Mouse (Mus musculus): ENCODE data around the gene Adamts4. TPM values are rescaled to one million over a fixed set of nuclear protein-coding genes. Genes with fewer than 3 reads are reported as not detected.
"Not testable (repeated sequence)": the region's sequence is repeated elsewhere in the genome, so short reads cannot be mapped to it uniquely, and the experiment has no call there.

Gene Adamts4
- total RNA-seq, 1 experiment from 2014 or later: 0.25 TPM

GRCm38 (mm10) chr1:171282086-171282805, 32.0 kb downstream of the Adamts4 start:
- no peak for ATAC-seq (replicated peaks in 1 of 2; ENCODE audit: insufficient read depth in 1 of 2, low FRiP score in 2 of 2, low TSS enrichment in 1 of 2, low read depth in 1 of 2, poor library complexity in 2 of 2, severe bottlenecking in 2 of 2)

GRCm38 (mm10) chr1:171283188-171284160, 33.3 kb downstream of the Adamts4 start:
- no peak for ATAC-seq (replicated peaks in 1 of 2; ENCODE audit: insufficient read depth in 1 of 2, low FRiP score in 2 of 2, low TSS enrichment in 1 of 2, low read depth in 1 of 2, poor library complexity in 2 of 2, severe bottlenecking in 2 of 2)

- no peak for ATAC-seq (replicated peaks in 1 of 2; ENCODE audit: insufficient read depth in 1 of 2, low FRiP score in 2 of 2, low TSS enrichment in 1 of 2, low read depth in 1 of 2, poor library complexity in 2 of 2, severe bottlenecking in 2 of 2)
Measured at GRCm38 (mm10) chr1:171284491-171284890, 34.3 kb downstream of the Adamts4 start.

- ATAC-seq (replicated peaks in 1 of 2; ENCODE audit: insufficient read depth in 1 of 2, low FRiP score in 2 of 2, low TSS enrichment in 1 of 2, low read depth in 1 of 2, poor library complexity in 2 of 2, severe bottlenecking in 2 of 2): no peak
Measured at GRCm38 (mm10) chr1:171285096-171285892, 35.1 kb downstream of the Adamts4 start.

GRCm38 (mm10) chr1:171286517-171286916, 36.3 kb downstream of the Adamts4 start:
- no peak for ATAC-seq (replicated peaks in 1 of 2; ENCODE audit: insufficient read depth in 1 of 2, low FRiP score in 2 of 2, low TSS enrichment in 1 of 2, low read depth in 1 of 2, poor library complexity in 2 of 2, severe bottlenecking in 2 of 2)

GRCm38 (mm10) chr1:171287136-171288081, 37.2 kb downstream of the Adamts4 start, which contains the start of gene Usp21:
Gene Usp21 (minus strand): TSS chr1:171287991.
- ATAC-seq (replicated peaks in 1 of 2; ENCODE audit: insufficient read depth in 1 of 2, low FRiP score in 2 of 2, low TSS enrichment in 1 of 2, low read depth in 1 of 2, poor library complexity in 2 of 2, severe bottlenecking in 2 of 2): peak; percentile 94 to 98

GRCm38 (mm10) chr1:171288328-171288727, 38.1 kb downstream of the Adamts4 start:
- ATAC-seq (replicated peaks in 1 of 2; ENCODE audit: insufficient read depth in 1 of 2, low FRiP score in 2 of 2, low TSS enrichment in 1 of 2, low read depth in 1 of 2, poor library complexity in 2 of 2, severe bottlenecking in 2 of 2): no peak

- no peak for ATAC-seq (replicated peaks in 1 of 2; ENCODE audit: insufficient read depth in 1 of 2, low FRiP score in 2 of 2, low TSS enrichment in 1 of 2, low read depth in 1 of 2, poor library complexity in 2 of 2, severe bottlenecking in 2 of 2)
Measured at GRCm38 (mm10) chr1:171293351-171293750, 43.1 kb downstream of the Adamts4 start.

GRCm38 (mm10) chr1:171293906-171294297, 43.7 kb downstream of the Adamts4 start:
- no peak for ATAC-seq (replicated peaks in 1 of 2; ENCODE audit: insufficient read depth in 1 of 2, low FRiP score in 2 of 2, low TSS enrichment in 1 of 2, low read depth in 1 of 2, poor library complexity in 2 of 2, severe bottlenecking in 2 of 2)

GRCm38 (mm10) chr1:171294298-171295062, 44.3 kb downstream of the Adamts4 start, which contains the start of gene Ufc1:
Gene Ufc1 (minus strand): TSS chr1:171295024.
- peak; percentile 91 to 95 for ATAC-seq (replicated peaks in 1 of 2; ENCODE audit: insufficient read depth in 1 of 2, low FRiP score in 2 of 2, low TSS enrichment in 1 of 2, low read depth in 1 of 2, poor library complexity in 2 of 2, severe bottlenecking in 2 of 2)

GRCm38 (mm10) chr1:171295063-171295402, 44.8 kb downstream of the Adamts4 start:
- ATAC-seq (replicated peaks in 1 of 2; ENCODE audit: insufficient read depth in 1 of 2, low FRiP score in 2 of 2, low TSS enrichment in 1 of 2, low read depth in 1 of 2, poor library complexity in 2 of 2, severe bottlenecking in 2 of 2): no peak

GRCm38 (mm10) chr1:171298226-171298625, 48.0 kb downstream of the Adamts4 start:
- ATAC-seq (replicated peaks in 1 of 2; ENCODE audit: insufficient read depth in 1 of 2, low FRiP score in 2 of 2, low TSS enrichment in 1 of 2, low read depth in 1 of 2, poor library complexity in 2 of 2, severe bottlenecking in 2 of 2): no peak

GRCm38 (mm10) chr1:171306157-171306556, 55.9 kb downstream of the Adamts4 start:
- ATAC-seq (replicated peaks in 1 of 2; ENCODE audit: insufficient read depth in 1 of 2, low FRiP score in 2 of 2, low TSS enrichment in 1 of 2, low read depth in 1 of 2, poor library complexity in 2 of 2, severe bottlenecking in 2 of 2): not testable (repeated sequence)

GRCm38 (mm10) chr1:171309321-171309720, 59.1 kb downstream of the Adamts4 start:
- ATAC-seq (replicated peaks in 1 of 2; ENCODE audit: insufficient read depth in 1 of 2, low FRiP score in 2 of 2, low TSS enrichment in 1 of 2, low read depth in 1 of 2, poor library complexity in 2 of 2, severe bottlenecking in 2 of 2): no peak
